Mouse (Mus musculus) cerebellum, postnatal 25 days (tissue): ENCODE measurements around the gene Fam216b.

Experiments
- DNase-seq, 2 experiments: peaks; one replicate each; pipeline ENCODE4 v3.0.0; 2021; ENCODE audit warnings: mixed read lengths in 2 of 2

Fam216b gene

GRCm38 (mm10) chr14:78088907-78089306 lies at the start of gene Fam216b:
Fam216b (minus strand) TSS chr14:78089007.
- DNase-seq, result no peak

DNA sequence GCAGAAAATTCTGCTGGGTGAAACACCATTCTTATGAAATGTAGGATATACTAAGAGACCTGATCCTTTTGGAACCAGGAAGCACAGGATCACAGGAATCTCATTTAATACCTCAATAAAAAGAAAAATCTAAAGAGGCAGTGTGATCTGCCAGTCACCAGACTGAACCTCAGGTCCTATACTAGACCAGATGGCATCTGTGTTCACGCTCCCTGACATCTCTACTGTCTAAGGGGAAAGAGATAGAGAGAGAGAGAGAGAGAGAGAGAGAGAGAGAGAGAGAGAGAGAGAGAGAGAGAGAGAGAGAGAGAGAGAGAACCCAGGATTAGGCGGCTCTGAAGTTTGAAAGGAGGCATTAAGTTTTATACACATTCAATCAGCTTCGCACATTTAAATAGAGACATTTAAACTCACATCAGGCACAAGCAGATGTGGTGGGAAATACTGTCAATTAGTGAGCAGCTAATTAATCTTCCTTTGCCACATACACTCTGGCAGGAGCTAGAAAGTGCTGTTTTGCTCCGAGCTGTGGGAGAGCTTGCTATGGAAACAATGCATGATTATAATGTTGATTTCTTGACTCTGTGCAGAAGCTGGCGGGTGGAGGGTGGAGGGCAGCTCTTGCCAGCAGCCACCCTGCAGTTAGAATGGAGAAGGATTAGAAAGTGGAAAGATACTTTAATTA lies 43.7 kb upstream of the Fam216b start:
- no peak for DNase-seq

- no peak for DNase-seq
These were observed 37.9 kb upstream of the Fam216b start for GRCm38 (mm10) chr14:78126670-78127069.

DNA sequence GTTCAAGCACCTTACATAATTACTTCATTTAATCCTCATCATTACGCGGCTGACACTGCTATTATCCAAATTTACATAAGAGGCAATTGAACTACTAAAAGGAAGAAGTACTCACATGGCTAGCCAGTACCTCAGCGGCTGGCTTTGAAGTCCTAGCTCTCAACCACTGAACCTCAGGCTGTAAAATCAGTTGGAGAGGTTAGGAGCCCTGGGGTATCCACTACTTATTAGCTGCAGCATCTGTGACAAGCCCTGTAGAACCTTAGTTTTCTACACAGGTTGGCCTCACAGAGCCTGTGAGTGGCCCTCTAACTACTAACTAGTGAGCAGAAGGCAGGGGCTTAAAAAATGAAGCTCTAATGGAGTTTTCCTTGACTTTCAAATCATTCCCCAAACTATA lies 31.5 kb upstream of the Fam216b start:
- no peak for DNase-seq

GRCm38 (mm10) chr14:78119449-78120200 lies 30.8 kb upstream of the Fam216b start:
- DNase-seq, result no peak

- no peak for DNase-seq
These were observed 28.9 kb upstream of the Fam216b start for GRCm38 (mm10) chr14:78117671-78118070.

DNA sequence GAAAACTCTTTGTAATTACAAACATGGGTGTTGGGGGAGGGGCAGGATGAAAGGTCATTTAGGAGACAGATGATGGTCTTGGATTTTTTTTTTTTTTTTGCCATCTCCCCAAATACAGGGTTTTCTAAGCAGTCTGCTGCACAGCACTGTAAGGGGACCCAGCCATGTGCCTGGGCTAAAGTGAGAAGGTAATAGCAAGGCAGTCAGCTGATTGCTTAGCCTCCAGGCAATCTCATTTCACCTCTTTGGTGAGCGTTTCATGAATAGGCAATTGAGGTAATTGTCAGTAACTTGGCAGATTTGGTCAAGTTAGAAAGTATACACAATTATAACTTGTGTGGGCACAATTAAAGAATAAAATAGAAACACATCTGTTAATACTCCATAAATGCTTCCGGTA lies 28.5 kb upstream of the Fam216b start:
- no peak for DNase-seq

DNA sequence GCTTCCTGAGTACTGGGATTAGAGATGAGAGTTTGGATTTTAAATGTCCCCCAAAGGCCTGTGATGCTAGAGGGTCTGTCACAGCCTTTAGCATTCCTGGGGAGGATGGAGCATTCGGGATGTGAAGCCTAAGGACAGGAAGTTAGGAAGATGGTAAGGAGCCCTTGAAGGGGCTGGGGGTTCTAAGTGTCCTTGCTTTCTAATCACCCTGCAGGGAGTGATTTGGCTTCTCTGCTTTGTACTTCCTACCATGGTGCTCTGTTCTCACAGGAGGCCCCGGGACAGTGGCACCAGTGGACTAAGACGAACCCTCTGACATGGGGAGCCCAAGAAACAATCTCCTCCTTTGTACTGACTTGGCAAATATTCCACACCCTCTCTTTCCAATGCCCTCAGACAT lies 23.7 kb upstream of the Fam216b start:
- no peak for DNase-seq

DNA sequence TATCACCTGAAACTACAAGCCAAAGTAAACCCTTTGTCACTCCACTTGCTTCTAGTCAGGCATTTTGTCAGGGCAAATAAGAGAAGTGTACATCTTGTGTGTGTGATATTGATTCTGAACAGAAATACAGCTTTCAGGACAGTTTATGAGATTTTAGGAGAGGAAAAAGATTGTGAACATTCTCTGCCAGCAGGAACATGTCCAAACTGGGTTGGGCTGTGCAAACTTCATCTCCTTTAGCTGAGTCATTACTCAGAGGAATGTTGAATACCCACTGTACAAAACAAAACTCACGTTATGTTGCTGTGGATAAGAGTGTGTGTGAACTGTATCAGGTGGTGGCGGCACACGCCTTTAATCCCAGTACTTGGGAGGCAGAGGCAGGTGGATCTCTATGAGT lies 22.1 kb upstream of the Fam216b start:
- no peak for DNase-seq

GRCm38 (mm10) chr14:78109419-78109818 lies 20.6 kb upstream of the Fam216b start:
- no peak for DNase-seq

DNA sequence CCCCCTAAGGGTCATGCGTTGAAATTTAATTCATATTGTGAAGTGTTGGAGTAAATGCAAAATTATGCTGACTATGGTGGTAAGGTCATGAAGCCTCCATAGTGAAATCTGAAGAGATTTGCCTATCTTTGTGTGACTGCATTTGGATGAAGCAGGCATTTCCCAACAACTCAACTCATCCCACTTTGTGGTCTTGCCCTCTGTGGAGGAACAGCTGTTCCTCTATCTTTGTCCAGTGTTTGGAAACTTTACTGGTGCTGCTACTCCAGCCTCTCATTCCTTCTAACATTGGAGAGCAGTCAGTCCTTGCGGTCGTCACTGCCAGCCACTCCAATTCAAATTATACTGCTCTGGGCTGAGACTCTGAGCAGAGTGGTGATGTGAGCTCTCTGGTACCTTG lies 19.6 kb upstream of the Fam216b start:
- no peak for DNase-seq

- DNase-seq, result peak; percentile 44 to 65
These were observed 784 bp upstream of the Fam216b start for GRCm38 (mm10) chr14:78089591-78089990.

DNA sequence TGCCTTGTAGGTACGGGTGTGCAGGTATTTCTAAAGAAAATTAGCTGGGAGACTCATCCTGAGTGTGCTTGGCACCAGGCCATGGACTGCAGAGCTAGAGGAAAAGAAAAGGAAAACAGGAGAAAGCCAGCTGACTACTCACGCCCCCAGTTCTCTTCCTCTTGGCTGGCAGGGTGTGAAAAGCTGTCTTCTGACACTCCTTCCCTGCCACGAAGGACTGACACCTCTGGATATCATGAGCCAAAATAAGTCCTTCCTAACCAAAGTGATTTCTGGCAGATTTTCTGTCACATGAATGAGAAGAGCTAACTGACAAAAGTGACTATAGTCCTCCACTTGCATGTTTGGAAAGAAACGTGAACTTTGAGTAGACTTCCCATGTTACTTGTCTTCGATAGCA lies 5.3 kb downstream of the Fam216b start:
- no peak for DNase-seq

GRCm38 (mm10) chr14:78077508-78077907 lies 11.3 kb downstream of the Fam216b start:
- no peak for DNase-seq

GRCm38 (mm10) chr14:78065938-78066710 lies 22.7 kb downstream of the Fam216b start:
- no peak for DNase-seq

DNA sequence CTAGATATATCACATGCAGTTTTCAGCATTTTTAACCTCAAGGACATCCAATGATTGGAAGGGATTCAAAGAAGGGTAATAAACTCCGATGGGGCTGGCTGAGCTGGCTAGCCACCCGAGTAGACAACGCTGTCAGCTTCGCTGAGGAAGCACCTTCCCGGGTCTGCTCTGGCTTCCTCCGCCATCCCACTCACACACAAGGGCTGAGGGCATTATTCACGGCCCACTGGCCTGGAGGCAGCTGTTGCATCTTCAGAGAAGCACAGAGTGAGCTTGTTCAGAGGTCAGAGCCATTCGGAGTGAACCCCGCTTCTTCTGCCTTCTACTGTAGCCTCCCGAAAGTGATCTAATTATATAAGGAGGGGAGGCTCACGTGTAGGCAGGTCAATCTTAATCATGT lies 26.3 kb downstream of the Fam216b start:
- no peak for DNase-seq

DNA sequence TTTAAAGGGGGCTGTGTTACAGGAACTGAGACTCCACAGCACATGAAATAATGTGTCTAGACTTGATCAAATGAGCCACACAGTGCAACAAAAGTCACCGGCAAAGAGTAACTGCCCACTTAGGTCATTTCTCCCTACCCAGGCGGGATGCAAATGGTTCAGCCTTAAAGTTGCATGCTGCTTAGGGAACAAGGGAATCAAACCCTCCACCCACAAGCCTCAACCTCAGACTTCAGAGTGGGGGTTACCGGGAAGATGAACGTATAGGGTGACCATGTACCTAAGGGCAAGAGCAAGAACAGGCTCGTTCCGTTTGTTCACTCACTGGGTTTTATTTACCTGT lies 28.2 kb downstream of the Fam216b start:
- DNase-seq, result no peak

GRCm38 (mm10) chr14:78059878-78060608 lies 28.8 kb downstream of the Fam216b start:
- no peak for DNase-seq

GRCm38 (mm10) chr14:78057362-78057761 lies 31.4 kb downstream of the Fam216b start:
- DNase-seq, result no peak

DNA sequence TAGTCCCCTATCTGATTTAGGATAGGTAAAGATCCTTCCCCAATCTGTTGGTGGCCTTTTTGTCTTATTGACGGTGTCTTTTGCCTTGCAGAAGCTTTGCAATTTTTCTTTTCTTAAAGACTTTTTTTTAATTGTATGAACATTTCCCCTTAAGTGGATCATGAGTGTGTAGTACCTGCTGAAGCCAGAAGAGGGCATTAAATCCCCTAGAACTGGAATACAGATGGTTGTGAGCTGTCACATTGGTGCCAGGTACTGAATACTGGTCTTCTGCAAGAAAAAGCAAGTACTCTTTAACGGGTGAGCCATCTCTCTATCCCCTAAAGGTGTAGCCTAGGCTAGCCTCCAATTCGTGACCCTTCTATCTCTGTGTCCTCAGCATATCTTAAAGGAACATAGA lies 32.4 kb downstream of the Fam216b start:
- DNase-seq, result no peak

DNA sequence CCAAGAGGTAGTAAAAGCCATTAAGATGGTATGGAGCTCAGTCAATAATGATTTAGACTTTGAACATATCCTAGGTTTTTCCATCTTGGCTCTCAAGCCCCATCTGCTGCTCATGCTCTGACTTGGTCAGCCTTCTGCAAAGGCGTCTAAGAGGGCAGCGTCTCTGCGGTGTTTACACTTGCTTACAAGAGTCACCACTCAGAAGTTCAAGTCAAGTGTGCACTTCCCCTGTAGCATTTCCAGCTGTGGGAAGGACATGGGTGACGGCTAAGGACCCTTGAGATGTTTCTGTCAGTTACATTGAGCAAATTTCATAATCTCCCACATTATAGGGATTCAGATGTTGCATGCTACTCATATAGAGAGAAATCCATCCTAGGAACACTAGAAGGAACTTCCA lies 40.1 kb downstream of the Fam216b start:
- no peak for DNase-seq

DNA sequence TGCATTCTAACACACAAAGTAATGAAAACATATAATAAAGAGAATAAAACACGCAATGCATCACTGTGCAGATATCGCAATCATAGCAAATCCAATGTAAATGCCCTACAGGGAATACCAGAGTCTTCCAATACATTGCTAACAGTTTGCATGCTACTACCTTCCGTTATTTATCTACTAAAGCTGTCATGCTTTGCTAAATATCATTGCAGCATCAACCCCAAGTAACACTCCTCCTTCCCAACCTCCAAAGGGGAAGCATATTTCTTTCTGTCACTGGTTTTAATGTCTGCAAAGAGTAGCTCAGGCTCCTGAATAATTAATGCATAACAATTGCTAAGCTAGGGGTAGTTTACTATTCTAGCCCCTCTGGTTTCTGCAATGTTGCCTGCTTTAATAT lies 40.5 kb downstream of the Fam216b start:
- no peak for DNase-seq

DNA sequence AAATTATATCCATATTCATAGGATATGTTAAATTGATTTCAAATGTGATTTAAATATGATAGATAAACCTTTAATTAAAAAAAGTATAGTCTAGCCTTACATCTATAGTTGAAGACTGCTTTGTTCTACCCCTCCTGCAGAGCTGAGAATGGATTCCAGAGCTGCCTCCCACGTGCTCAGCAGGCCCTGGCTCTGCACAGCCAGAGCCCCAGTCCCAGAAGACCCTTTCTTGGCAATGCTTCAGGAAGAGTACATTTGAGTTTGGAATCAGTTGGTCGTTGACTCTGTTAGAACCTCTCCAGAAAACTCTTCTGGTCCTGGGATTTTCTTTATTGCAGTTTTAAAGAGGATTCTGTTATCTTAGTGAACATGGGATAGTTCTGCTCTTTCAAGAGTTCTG lies 45.7 kb downstream of the Fam216b start:
- DNase-seq, result no peak
